Mouse (Mus musculus) urinary bladder, postnatal 25 days (tissue): ENCODE measurements around the gene Crtam.

ENCODE experiments used
- DNase-seq: peaks from one replicate; pipeline ENCODE4 v3.0.0; 2022; ENCODE audit warnings: low spot score

The Crtam gene

DNA sequence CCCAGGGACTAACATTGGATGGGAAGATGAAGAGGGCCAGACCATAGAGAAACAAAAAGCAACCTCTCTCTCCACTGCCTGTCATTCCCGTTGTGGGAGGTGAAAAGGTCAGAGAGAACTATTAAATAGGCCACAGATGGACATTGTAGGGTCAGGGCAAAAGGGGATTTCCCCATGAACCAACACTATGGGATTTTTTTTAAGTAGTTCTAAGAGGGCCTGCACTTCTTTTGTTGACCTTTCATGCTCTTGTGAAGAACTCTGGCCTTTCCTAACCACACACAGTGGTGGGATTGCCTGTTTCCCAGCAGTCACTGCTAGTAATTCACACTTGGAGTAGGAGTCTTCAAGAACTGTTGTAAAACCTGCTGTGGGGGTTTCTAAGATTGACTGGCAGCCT is 3.4 kb upstream of the Crtam start:
- no peak for DNase-seq

GRCm38 (mm10) chr9:40997116-40997779 is 7.2 kb downstream of the Crtam start:
- no peak for DNase-seq

GRCm38 (mm10) chr9:40994075-40994474 is 10.4 kb downstream of the Crtam start:
- DNase-seq, result no peak

DNA sequence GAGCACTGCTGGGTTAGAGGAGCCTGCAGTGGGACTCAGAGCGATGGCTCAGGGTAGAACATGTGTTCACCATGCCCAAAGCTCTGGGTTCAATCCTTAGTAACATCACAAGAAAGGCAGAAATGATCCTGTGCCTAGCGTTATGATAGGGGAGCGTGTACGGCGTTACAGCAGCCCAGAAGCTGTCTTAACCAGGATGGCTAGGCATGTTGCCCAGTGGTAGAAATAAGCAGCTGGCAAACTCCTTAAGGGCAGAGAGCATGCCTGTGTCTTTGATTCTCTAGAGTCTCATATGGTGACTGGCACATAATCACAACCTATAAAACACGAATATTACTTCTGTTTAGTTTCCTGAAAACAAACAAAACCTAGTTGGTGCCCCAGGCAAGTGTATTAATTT is 12.9 kb downstream of the Crtam start:
- no peak for DNase-seq

DNA sequence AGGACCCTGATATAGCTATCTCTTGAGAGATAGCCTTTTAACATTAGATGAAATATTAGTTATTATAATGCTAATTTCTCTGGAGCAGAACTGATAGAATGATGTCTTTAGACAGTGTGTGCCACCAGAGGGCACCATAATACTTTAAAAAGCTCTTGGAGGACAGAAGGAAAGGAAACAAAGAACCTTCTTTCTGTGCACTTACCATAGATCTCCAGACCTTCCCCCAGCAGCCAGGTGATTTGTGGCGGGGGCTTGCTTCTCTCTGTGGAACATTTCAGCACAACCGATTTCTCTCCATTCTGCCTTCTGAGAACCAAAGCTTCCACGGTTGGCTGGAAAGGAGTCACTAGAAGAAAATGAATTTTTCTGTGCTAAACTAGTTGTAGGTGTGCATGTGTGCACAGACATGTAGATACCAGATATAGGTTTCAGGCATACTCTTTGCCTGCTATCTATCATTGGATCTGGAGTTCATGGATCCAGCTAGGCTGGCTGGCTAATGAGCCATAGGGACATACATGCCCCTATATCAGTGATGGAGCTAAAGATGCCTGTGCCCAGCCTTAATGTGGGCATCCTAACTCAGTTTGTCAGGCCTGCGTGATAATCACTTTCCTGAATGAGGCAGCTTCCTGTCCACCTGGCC is 14.4 kb downstream of the Crtam start:
- DNase-seq, result peak; percentile 27

- no peak for DNase-seq
These were observed 20.1 kb downstream of the Crtam start for GRCm38 (mm10) chr9:40984313-40984712.

DNA sequence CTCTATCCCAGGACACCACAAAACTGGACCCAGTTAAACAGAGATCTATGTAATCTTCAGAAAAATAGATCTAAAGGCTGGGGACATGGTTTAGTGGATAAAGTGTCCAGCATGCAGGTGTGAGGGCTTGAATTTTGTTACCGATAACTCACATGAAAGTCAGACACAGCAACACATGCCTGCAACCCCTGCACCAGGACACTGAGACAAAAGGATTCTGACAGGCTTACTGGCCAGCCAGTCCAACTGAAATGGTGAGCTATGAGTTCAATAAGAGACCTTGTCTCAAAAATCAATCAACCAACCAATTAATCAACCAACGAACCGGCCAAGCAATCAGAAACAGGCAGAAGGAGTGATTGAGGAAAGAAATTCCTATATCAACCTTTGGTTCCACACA is 20.7 kb downstream of the Crtam start:
- DNase-seq, result no peak

DNA sequence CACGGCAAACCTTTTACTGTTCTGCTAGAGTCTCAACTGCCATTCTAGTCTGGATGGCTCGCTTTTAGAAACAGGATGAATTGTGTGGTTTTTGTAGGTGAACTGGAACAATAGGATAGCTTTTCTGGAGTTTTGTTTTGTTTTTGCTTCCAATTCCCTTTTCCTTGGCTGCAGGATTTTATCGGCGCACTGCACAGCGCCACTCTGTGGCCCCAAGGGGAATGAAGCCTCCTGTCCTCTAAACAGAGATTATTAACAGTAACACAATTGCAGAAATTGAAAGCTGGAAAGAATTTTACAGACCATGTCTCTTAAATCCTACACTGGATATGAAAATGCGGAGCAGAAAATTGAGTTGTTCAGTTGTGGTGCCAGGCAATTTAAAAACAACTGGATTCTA is 21.9 kb downstream of the Crtam start:
- DNase-seq, result no peak

DNA sequence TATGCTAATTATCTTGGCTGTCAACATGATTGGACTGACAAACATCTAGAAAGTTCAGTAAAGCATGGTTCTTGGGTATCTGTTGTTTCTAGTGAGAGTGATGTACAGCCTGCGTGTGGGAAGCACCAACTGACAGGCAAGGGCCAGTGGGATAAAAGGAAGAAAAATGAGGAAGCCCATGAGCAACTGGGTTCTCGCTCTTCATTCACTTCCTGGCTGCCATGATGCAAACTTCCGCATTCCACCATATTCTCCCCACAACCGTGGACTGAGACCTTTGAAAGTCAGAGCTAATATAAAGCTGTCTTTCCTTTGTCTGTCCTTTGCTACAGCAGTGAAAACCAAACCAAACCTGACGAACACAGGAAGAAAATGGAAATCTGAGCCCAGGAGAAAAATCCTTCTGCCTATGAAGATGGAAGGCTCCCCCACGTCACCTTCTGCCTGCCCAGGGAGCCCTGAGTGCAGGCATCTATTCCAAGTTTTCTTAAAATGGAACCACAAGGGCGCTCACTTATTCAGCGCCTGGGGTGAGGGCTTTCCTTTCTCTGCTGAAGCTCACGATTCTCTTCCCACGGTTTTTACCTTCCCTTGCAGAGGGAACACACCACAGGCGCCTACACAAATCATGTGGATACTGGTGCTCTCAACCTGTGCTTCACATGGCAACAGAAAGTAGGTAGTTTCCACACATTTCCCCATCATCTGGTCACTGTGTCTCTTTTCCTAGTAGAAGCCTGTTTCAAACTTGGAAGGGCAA is 30.2 kb downstream of the Crtam start:
- DNase-seq, result no peak

GRCm38 (mm10) chr9:40964418-40964714 is 40.1 kb downstream of the Crtam start:
- DNase-seq, result no peak

- no peak for DNase-seq
These were observed 40.6 kb downstream of the Crtam start, which contains the start of gene Jhy for GRCm38 (mm10) chr9:40963586-40964417. TSS of gene Jhy (minus strand) at chr9:40964118.

DNA sequence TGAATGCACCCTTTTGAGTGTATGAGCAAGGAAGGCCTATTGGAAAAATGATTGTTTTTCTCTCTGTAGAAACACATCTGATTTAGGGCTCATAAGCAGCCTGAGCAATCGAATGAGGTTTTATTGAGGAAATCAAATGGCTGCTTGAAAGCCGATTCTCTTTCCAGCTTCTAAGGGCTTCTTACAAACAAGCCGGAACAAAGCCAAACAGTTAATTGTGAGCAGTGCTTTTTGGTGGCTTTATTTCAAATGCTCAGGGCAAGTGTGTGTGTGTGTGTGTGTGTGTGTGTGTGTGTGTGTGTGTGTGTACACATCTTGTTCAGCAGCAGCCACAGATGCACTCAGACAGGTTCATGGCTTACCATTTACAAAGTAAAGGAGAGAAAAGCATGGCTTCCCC is 43.0 kb downstream of the Crtam start:
- no peak for DNase-seq

DNA sequence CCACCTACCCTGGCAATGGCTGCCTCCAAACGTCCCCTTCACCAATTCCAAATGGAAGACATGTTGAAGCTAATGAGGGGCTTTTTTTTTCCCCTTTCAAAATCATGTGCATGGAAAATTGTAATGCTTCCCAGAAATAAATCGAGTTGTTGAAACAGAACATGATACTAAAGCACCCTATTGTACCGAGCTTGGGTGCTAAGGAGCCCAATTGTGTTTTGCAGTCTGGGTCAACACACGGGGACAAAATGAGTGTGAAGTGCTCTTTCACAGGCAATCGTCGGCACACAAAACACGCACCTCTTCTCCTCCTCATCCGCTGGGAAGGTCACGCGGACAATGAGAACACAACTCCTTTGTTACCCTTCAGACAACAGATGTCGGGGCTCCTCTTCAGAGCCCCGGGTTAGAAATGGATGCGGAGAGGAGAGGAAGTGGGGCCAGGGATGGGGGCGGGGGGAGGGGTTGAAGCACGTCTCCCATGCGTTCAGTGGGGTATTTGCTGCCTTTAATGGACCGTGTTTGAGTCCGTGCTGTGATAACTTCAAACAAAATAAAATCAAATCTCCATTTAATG is 55.3 kb downstream of the Crtam start:
- no peak for DNase-seq

DNA sequence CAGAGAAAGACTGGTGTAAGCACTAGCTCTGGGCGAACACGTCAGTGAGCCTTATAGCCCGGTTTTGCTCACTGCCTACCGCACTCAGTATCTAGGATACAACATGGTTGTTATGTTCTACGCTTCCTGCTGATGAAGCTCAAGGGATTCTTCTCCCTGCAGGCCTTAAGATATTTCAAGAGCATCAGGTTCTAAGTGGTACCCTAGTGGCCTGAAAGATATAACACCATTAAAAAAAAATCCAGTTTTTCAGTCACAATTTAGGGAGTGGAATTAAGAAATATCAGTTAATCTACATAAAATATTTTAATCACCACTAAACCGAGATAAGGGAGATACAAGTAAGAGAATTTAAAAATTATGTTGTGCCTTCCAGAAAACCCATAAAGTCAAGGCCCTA is 56.0 kb downstream of the Crtam start:
- DNase-seq, result no peak

DNA sequence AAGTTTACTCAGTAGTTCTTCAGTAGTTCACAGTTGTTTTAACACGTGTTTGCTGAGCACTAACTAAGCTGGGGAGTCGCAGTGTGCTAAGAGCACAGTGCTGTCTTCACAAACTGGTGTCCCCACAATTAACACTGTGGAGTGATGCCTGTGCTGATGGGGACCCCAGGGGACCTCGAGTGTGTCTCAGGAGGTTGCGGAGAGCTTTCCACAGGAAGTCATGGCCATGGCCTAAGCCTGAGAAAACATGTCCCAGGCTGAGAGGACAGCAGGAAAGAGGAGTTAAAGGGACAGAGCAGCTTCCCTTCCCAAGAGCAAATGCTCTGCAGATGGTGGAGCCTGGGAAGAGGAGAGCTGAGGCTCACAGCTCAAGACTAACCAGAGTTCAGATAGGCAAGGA is 57.3 kb downstream of the Crtam start:
- no peak for DNase-seq

DNA sequence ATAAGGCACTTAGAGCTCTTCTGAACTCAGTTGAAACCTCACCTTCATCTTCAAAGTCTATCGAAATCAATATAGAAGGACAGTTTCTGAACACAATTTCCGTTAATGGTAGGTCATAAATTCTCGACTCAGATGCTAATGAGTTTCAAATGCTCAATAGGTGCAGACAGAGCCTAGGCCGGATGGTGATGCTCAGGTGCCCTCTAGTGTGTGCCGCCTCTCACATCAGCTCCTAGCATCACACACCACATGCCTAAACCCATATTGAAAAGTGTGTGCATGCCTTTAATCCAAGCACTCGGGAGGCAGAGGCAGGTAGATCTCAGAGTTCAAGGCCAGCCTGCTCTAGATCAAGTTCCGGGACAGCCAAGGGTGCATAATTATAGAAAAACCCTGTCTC is 67.0 kb downstream of the Crtam start:
- DNase-seq, result no peak

DNA sequence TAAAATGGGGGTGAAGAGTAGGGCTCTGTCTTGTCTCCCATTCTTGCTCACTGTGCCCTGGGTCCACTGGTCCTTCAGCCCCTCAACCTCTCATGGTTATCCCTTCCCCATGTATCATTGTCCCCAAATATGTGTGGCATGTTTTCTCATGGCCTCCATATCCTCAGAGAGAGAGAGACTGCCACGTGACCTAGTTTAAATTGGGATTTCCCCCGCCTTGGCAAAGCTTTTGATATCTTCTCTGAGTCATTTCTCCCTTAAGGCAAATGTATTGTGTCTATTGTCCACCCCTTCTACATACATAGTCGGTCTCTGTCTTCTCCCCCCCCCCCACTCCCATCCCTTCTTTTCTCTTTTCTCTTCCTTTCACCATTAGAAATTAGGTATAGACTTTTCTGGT is 71.1 kb downstream of the Crtam start:
- no peak for DNase-seq

- no peak for DNase-seq
These were observed 77.0 kb downstream of the Crtam start for GRCm38 (mm10) chr9:40927351-40927980.
